Mouse (Mus musculus): ENCODE data around the gene Jph4. TPM values are rescaled to one million over a fixed set of nuclear protein-coding genes. Genes with fewer than 3 reads are reported as not detected.

The Jph4 gene
- polyA plus RNA-seq, 1 experiment from 2014 or later: 1.7 TPM

- Histone ChIP-seq H3K27me3 (replicated peaks) (no peaks in the 10 kb centered on the region), H3K9ac (no peak overlapping the region), H3K9me3 (no peaks in the 10 kb centered on the region), H3K27ac (no peak overlapping the region), H3K4me2 (replicated peaks) (no peak overlapping the region), H3K4me1 (replicated peaks) (no peaks in the 10 kb centered on the region), H3K36me3 (no peaks in the 10 kb centered on the region), H3K4me3 (replicated peaks) (no peak overlapping the region)
- 84% methylated on average over 12 of the region's 12 CpGs for WGBS
- no peak for ATAC-seq
Measured at GRCm38 (mm10) chr14:55146829-55147401, 30.2 kb upstream of the Jph4 start.

GRCm38 (mm10) chr14:55146324-55146723 lies 29.6 kb upstream of the Jph4 start:
- no peak overlapping the region for H3K4me3 ChIP-seq (replicated peaks)
- WGBS: 87% methylated on average over 1 of the region's 1 CpGs
- H3K4me2 ChIP-seq (replicated peaks): no peak overlapping the region
- no peaks in the 10 kb centered on the region for H3K36me3 ChIP-seq
- H3K27ac ChIP-seq: no peak overlapping the region
- no peaks in the 10 kb centered on the region for H3K27me3 ChIP-seq (replicated peaks)
- no peak overlapping the region for H3K9ac ChIP-seq
- ATAC-seq: no peak
- no peaks in the 10 kb centered on the region for H3K9me3 ChIP-seq
- no peaks in the 10 kb centered on the region for H3K4me1 ChIP-seq (replicated peaks)

GRCm38 (mm10) chr14:55139313-55139712 lies 22.6 kb upstream of the Jph4 start:
- Histone ChIP-seq H3K9me3 (no peaks in the 10 kb centered on the region), H3K4me2 (replicated peaks) (0 out of 2 replicates have a peak overlapping the region, but pooled peaks have one; percentile 11), H3K27ac (no peak overlapping the region), H3K9ac (no peak overlapping the region), H3K4me3 (replicated peaks) (no peak overlapping the region), H3K4me1 (replicated peaks) (no peaks in the 10 kb centered on the region), H3K27me3 (replicated peaks) (no peaks in the 10 kb centered on the region), H3K36me3 (no peaks in the 10 kb centered on the region)
- WGBS: 46% methylated on average over 7 of the region's 7 CpGs
- ATAC-seq: peak; percentile 90

GRCm38 (mm10) chr14:55135676-55136075 lies 18.9 kb upstream of the Jph4 start:
- no peaks in the 10 kb centered on the region for H3K36me3 ChIP-seq
- no peak overlapping the region for H3K4me3 ChIP-seq (replicated peaks)
- no peaks in the 10 kb centered on the region for H3K9me3 ChIP-seq
- H3K27me3 ChIP-seq (replicated peaks): no peaks in the 10 kb centered on the region
- WGBS: 78% methylated on average over 8 of the region's 8 CpGs
- ATAC-seq: no peak
- H3K4me2 ChIP-seq (replicated peaks): no peak overlapping the region
- H3K9ac ChIP-seq: no peak overlapping the region
- no peak overlapping the region for H3K27ac ChIP-seq
- H3K4me1 ChIP-seq (replicated peaks): no peaks in the 10 kb centered on the region

GRCm38 (mm10) chr14:55126521-55126920 lies 9.8 kb upstream of the Jph4 start:
- Histone ChIP-seq H3K4me1 (replicated peaks) (0 out of 2 replicates have a peak, but pooled peaks cover 2% of the 10 kb centered on the region), H3K27ac (no peak overlapping the region), H3K36me3 (no peaks in the 10 kb centered on the region), H3K4me3 (replicated peaks) (no peak overlapping the region), H3K27me3 (replicated peaks) (no peaks in the 10 kb centered on the region), H3K9ac (no peak overlapping the region), H3K4me2 (replicated peaks) (no peak overlapping the region), H3K9me3 (no peaks in the 10 kb centered on the region)
- WGBS: 86% methylated on average over 7 of the region's 7 CpGs
- ATAC-seq: no peak

- no peak overlapping the region for H3K4me3 ChIP-seq (replicated peaks)
- ATAC-seq: no peak
Measured at GRCm38 (mm10) chr14:55125711-55126110, 9.0 kb upstream of the Jph4 start.

GRCm38 (mm10) chr14:55122359-55122758 lies 5.6 kb upstream of the Jph4 start:
- H3K9ac ChIP-seq: no peak overlapping the region
- H3K36me3 ChIP-seq: no peaks in the 10 kb centered on the region
- 41% methylated on average over 8 of the region's 8 CpGs for WGBS
- H3K4me2 ChIP-seq (replicated peaks): peak overlapping the region; percentile 12
- no peak overlapping the region for H3K27ac ChIP-seq
- 0 out of 2 replicates have a peak, but pooled peaks cover 2% of the 10 kb centered on the region for H3K4me1 ChIP-seq (replicated peaks)
- H3K9me3 ChIP-seq: no peaks in the 10 kb centered on the region
- H3K4me3 ChIP-seq (replicated peaks): no peak overlapping the region
- ATAC-seq: no peak; the same call in 1 of the 2 replicates
- 0 out of 2 replicates have a peak, but pooled peaks cover 3% of the 10 kb centered on the region for H3K27me3 ChIP-seq (replicated peaks)

More at GRCm38 (mm10) chr14:55125711-55126110, 9.0 kb upstream of the Jph4 start:
- H3K9me3 ChIP-seq: no peaks in the 10 kb centered on the region
- no peak overlapping the region for H3K9ac ChIP-seq
- WGBS: 72% methylated on average over 5 of the region's 5 CpGs
- H3K36me3 ChIP-seq: no peaks in the 10 kb centered on the region
- H3K4me2 ChIP-seq (replicated peaks): no peak overlapping the region
- H3K4me1 ChIP-seq (replicated peaks): 0 out of 2 replicates have a peak, but pooled peaks cover 2% of the 10 kb centered on the region
- H3K27ac ChIP-seq: no peak overlapping the region
- no peaks in the 10 kb centered on the region for H3K27me3 ChIP-seq (replicated peaks)

GRCm38 (mm10) chr14:55121947-55122346 lies 5.2 kb upstream of the Jph4 start:
- no peaks in the 10 kb centered on the region for H3K36me3 ChIP-seq
- no peak overlapping the region for H3K27ac ChIP-seq
- 5% methylated on average over 5 of the region's 5 CpGs for WGBS
- peak overlapping the region; percentile 12 for H3K4me2 ChIP-seq (replicated peaks)
- peaks cover 7% of the 10 kb centered on the region; the same call in 1 of the 2 replicates for H3K27me3 ChIP-seq (replicated peaks)
- H3K9ac ChIP-seq: no peak overlapping the region
- H3K9me3 ChIP-seq: no peaks in the 10 kb centered on the region
- H3K4me3 ChIP-seq (replicated peaks): no peak overlapping the region
- peak; percentile 91 for ATAC-seq
- 0 out of 2 replicates have a peak, but pooled peaks cover 2% of the 10 kb centered on the region for H3K4me1 ChIP-seq (replicated peaks)

- no peaks in the 10 kb centered on the region for H3K9me3 ChIP-seq
- 77% methylated on average over 4 of the region's 4 CpGs for WGBS
- no peak overlapping the region for H3K27ac ChIP-seq
- H3K4me2 ChIP-seq (replicated peaks): no peak overlapping the region
- no peak overlapping the region for H3K9ac ChIP-seq
- ATAC-seq: no peak
- no peak overlapping the region for H3K4me3 ChIP-seq (replicated peaks)
- H3K36me3 ChIP-seq: no peaks in the 10 kb centered on the region
- H3K27me3 ChIP-seq (replicated peaks): peaks cover 22% of the 10 kb centered on the region
- peaks cover 19% of the 10 kb centered on the region for H3K4me1 ChIP-seq (replicated peaks)
Measured at GRCm38 (mm10) chr14:55119421-55120134, 2.8 kb upstream of the Jph4 start.

- 81% methylated on average over 4 of the region's 4 CpGs for WGBS
- no peak overlapping the region for H3K9ac ChIP-seq
Measured at GRCm38 (mm10) chr14:55118852-55119251, 2.1 kb upstream of the Jph4 start.

GRCm38 (mm10) chr14:55115846-55116245 lies 889 bp downstream of the Jph4 start:
- H3K4me2 ChIP-seq (replicated peaks): peak overlapping the region; percentile 99
- no peak for ATAC-seq
- H3K4me3 ChIP-seq (replicated peaks): peak overlapping the region; percentile 61
- H3K9ac ChIP-seq: no peak overlapping the region
- no peaks in the 10 kb centered on the region for H3K36me3 ChIP-seq
- H3K27ac ChIP-seq: no peak overlapping the region
- 2% methylated on average over 8 of the region's 8 CpGs for WGBS
- H3K9me3 ChIP-seq: no peaks in the 10 kb centered on the region
- peaks cover 40% of the 10 kb centered on the region for H3K27me3 ChIP-seq (replicated peaks)
- peaks cover 27% of the 10 kb centered on the region for H3K4me1 ChIP-seq (replicated peaks)

More at GRCm38 (mm10) chr14:55118852-55119251, 2.1 kb upstream of the Jph4 start:
- Histone ChIP-seq H3K4me1 (replicated peaks) (peaks cover 26% of the 10 kb centered on the region), H3K9me3 (no peaks in the 10 kb centered on the region), H3K36me3 (no peaks in the 10 kb centered on the region), H3K27me3 (replicated peaks) (peaks cover 28% of the 10 kb centered on the region), H3K4me2 (replicated peaks) (no peak overlapping the region), H3K27ac (no peak overlapping the region), H3K4me3 (replicated peaks) (no peak overlapping the region)
- ATAC-seq: no peak

- no peak overlapping the region; the same call in 1 of the 2 replicates for H3K27ac ChIP-seq
- H3K4me3 ChIP-seq (replicated peaks): peak overlapping the region; percentile 61
- H3K27me3 ChIP-seq (replicated peaks): peaks cover 40% of the 10 kb centered on the region
Measured at GRCm38 (mm10) chr14:55114759-55115701, 1.7 kb downstream of the Jph4 start.

More at GRCm38 (mm10) chr14:55114759-55115701, 1.7 kb downstream of the Jph4 start:
- peak overlapping the region; percentile 61 for H3K9ac ChIP-seq
- peak overlapping the region; percentile 99 for H3K4me2 ChIP-seq (replicated peaks)
- peak; percentile 72 for ATAC-seq
- H3K36me3 ChIP-seq: no peaks in the 10 kb centered on the region
- WGBS: under 1% methylated on average over 76 of the region's 78 CpGs
- no peaks in the 10 kb centered on the region for H3K9me3 ChIP-seq
- peaks cover 27% of the 10 kb centered on the region for H3K4me1 ChIP-seq (replicated peaks)

Measured in intestine, embryonic 15.5 days (tissue).